Mouse (Mus musculus): ENCODE results near the gene Mrps10. TPM values are rescaled to one million over a fixed set of nuclear protein-coding genes. Genes with fewer than 3 reads are reported as not detected.

Mrps10 gene
- 36.4 TPM for polyA plus RNA-seq (2015; fragmentation: Illumina TruSeq; extraction: RNeasy Lipid Tissue Mini Kit (QIAGEN cat#74804); ENCODE audit: insufficient read depth, low replicate concordance)

DNA sequence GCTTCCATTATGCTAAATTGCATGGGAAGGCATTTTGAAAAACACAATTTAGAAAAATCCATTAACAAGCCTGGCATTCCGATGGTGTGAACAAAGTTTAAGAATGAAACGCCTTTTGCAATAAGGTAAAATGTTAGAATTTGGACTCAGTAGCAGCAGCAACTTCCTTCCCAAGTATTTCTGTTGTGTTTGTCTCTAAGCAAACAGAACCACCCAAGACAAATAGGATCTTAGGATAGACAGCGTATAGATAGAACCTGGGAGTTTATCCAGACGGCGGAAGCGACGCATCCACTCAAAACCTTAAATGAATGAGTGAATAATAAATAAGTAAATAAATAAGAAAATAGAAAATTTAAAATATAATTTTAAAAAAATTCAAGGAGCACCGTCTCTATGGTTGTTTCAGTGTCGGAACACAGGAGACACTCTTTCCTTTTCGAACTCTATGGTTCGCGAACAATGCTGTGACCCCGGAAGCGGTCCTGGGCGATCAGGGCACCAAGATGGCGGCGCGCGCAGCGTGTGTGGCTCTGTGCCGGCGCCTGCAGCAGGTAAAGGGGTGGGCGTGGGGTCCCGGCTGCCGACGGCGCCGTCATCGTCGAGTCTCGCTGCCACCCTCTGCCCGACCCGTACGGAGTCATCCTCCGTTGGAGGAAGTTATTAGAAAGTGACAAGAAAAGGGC, at the start of gene Mrps10:
Gene Mrps10 (plus strand): TSS at position 487 of the 686 bp plus-strand sequence.

DNA sequence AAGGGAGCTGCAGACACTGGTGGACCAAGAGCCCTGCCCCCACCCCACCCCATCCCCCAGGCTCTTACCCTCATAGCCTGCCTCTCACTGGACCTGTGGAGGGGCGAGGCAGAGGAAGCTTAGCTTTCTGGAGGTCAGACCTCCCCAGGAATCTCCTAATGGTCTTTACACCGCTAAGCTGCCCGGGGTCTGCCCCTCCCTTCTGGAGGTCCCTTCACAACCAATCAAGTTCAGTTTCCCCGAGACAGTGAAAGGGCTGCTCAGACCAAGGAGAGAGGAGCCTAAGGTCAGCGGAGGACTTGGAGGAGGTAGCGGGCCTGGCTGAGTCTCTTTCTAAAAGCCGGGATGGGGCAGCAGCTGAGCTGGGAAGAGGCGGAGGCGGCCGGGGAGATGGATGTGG, 16.5 kb downstream of the Mrps10 start, which contains the start of gene Guca1b:
Gene Guca1b (plus strand): TSS at position 249 of the 400 bp plus-strand sequence.

DNA sequence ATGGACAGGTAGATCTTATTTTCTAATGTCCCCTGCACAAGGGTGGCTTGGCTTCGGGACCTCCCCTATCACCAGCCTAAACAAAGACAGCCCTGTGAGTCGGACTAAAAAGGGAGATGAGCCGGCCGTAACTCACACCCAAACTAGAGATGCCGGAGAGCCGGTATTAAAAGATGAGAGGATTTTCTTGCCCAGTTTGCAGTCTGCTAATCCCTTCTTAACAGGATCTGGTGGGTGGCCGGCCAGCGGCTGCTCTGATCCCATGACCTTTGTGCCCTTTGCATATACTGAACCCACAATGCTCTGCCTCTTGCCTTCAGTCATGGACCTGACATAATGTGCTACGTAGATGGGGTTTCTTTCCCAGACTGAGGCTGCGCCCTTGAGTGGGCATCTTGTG, 31.8 kb downstream of the Mrps10 start, which contains the start of gene Guca1a:
Gene Guca1a (minus strand): TSS at position 134 of the 400 bp plus-strand sequence.

Other genes with a start within 250 kb of the Mrps10 start
- gene Guca1b, start 16.5 kb downstream of the Mrps10 start, polyA plus RNA-seq (2015; fragmentation: Illumina TruSeq; extraction: RNeasy Lipid Tissue Mini Kit (QIAGEN cat#74804); ENCODE audit: insufficient read depth, low replicate concordance), result 2.6 TPM
- 0.40 TPM for gene Guca1a, start 31.7 kb downstream of the Mrps10 start, polyA plus RNA-seq (2015; fragmentation: Illumina TruSeq; extraction: RNeasy Lipid Tissue Mini Kit (QIAGEN cat#74804); ENCODE audit: insufficient read depth, low replicate concordance)
- 0.06 TPM for gene AI661453, start 67.7 kb downstream of the Mrps10 start, polyA plus RNA-seq (2015; fragmentation: Illumina TruSeq; extraction: RNeasy Lipid Tissue Mini Kit (QIAGEN cat#74804); ENCODE audit: insufficient read depth, low replicate concordance)
- not detected for gene 1700001C19Rik, start 68.5 kb downstream of the Mrps10 start, polyA plus RNA-seq (2015; fragmentation: Illumina TruSeq; extraction: RNeasy Lipid Tissue Mini Kit (QIAGEN cat#74804); ENCODE audit: insufficient read depth, low replicate concordance)
- gene Taf8, start 133.4 kb downstream of the Mrps10 start, polyA plus RNA-seq (2015; fragmentation: Illumina TruSeq; extraction: RNeasy Lipid Tissue Mini Kit (QIAGEN cat#74804); ENCODE audit: insufficient read depth, low replicate concordance), result 36.4 TPM
- 122 TPM for gene Ccnd3, start 136.2 kb downstream of the Mrps10 start, polyA plus RNA-seq (2015; fragmentation: Illumina TruSeq; extraction: RNeasy Lipid Tissue Mini Kit (QIAGEN cat#74804); ENCODE audit: insufficient read depth, low replicate concordance)
- 7.4 TPM for gene Bysl, start 242.6 kb downstream of the Mrps10 start, polyA plus RNA-seq (2015; fragmentation: Illumina TruSeq; extraction: RNeasy Lipid Tissue Mini Kit (QIAGEN cat#74804); ENCODE audit: insufficient read depth, low replicate concordance)
- gene Med20, start 242.7 kb downstream of the Mrps10 start, polyA plus RNA-seq (2015; fragmentation: Illumina TruSeq; extraction: RNeasy Lipid Tissue Mini Kit (QIAGEN cat#74804); ENCODE audit: insufficient read depth, low replicate concordance), result 45.4 TPM
- gene Gm20517, start 242.7 kb downstream of the Mrps10 start, polyA plus RNA-seq (2015; fragmentation: Illumina TruSeq; extraction: RNeasy Lipid Tissue Mini Kit (QIAGEN cat#74804); ENCODE audit: insufficient read depth, low replicate concordance), result 0.79 TPM